Mouse (Mus musculus): Measurements from ENCODE around the gene Cxcr5.

- TF ChIP-seq CTCF (IDR thresholded peaks at IDR 0.05; ENCODE audit: low read depth, low read length): no peak
- no peak for TF ChIP-seq EP300 (IDR thresholded peaks at IDR 0.05; ENCODE audit: insufficient read depth, low read depth, low read length)
- peak; percentile 80 for TF ChIP-seq POLR2A (IDR thresholded peaks at IDR 0.05; ENCODE audit: insufficient read depth, low read length)
Measured at GRCm38 (mm10) chr9:44603454-44604289, 42.0 kb upstream of the Cxcr5 start.
